Mouse (Mus musculus) heart, embryonic 15.5 days (tissue): ENCODE measurements around the gene Cars2. TPM values are rescaled to one million over a fixed set of nuclear protein-coding genes. Genes with fewer than 3 reads are reported as not detected.
"Not testable (repeated sequence)": the region's sequence is repeated elsewhere in the genome, so short reads cannot be mapped to it uniquely, and the experiment has no call there.

Source experiments
- ATAC-seq: fragments of 200-750 bp; cut with Nextera tagmentation; replicated peaks from 2 replicates; pipeline ENCODE4 v1.8.0; 2017; ENCODE audit warnings: low read depth, moderate TSS enrichment; ENCODE audit not compliant: insufficient number of reproducible peaks, insufficient read depth, low FRiP score
- H3K27ac ChIP-seq: fragments of 300-500 bp; sonication (generic); 2 replicates; pipeline ENCODE4 v1.5.1; 2015; ENCODE audit warnings: mild to moderate bottlenecking, inconsistent platforms
- H3K27me3 ChIP-seq: fragments of 300-500 bp; sonication (generic); 2 replicates; pipeline ENCODE4 v1.6.1; 2015; ENCODE audit warnings: inconsistent platforms
- H3K36me3 ChIP-seq: fragments of 300-500 bp; sonication (generic); 2 replicates; pipeline ENCODE4 v1.6.1; 2015; ENCODE audit warnings: mild to moderate bottlenecking, inconsistent platforms
- H3K4me1 ChIP-seq: fragments of 300-500 bp; sonication (generic); replicated peaks from 2 replicates; pipeline ENCODE4 v1.6.1; 2015; ENCODE audit warnings: inconsistent platforms
- H3K4me2 ChIP-seq: fragments of 300-500 bp; sonication (generic); 2 replicates; pipeline ENCODE4 v1.6.1; 2015; ENCODE audit warnings: inconsistent platforms, mild to moderate bottlenecking, moderate library complexity
- H3K4me3 ChIP-seq: fragments of 300-500 bp; sonication (generic); 2 replicates; pipeline ENCODE4 v1.5.1; 2015; ENCODE audit warnings: mild to moderate bottlenecking, inconsistent platforms
- H3K9ac ChIP-seq: fragments of 300-500 bp; sonication (generic); 2 replicates; pipeline ENCODE4 v1.6.1; 2015; ENCODE audit warnings: mild to moderate bottlenecking, inconsistent platforms
- H3K9me3 ChIP-seq: fragments of 300-500 bp; sonication (generic); replicated peaks from 2 replicates; pipeline ENCODE4 v1.6.1; 2016; ENCODE audit warnings: inconsistent platforms
- WGBS: fragments of 180-500 bp; shearing (Covaris S2); methylation state at CpG from one replicate; pipeline ENCODE4 v1.1.7; 2015; ENCODE audit warnings: mixed read lengths; 5-methylcytosine and 5-hydroxymethylcytosine counted together
- polyA plus RNA-seq: library from polyadenylated mRNA; unstranded; fragments of >200 nt; fragmentation: Nextera tagmentation; extraction: Ambion mirVana; gene quantifications from 2 replicates; pipeline ENCODE4 v1.2.1, GENCODE M21; 2015

The Cars2 gene
- polyA plus RNA-seq, 1 experiment from 2014 or later: 26.2 TPM

GRCm38 (mm10) chr8:11471309-11471708 lies 79.3 kb downstream of the Cars2 start:
- 56% methylated on average over 8 of the region's 8 CpGs for WGBS
- H3K9me3 ChIP-seq: no peaks in the 10 kb centered on the region
- 0 out of 2 replicates have a peak, but pooled peaks cover 3% of the 10 kb centered on the region for H3K27me3 ChIP-seq
- no peak overlapping the region for H3K9ac ChIP-seq
- H3K4me3 ChIP-seq: no peak overlapping the region
- ATAC-seq: no peak
- H3K36me3 ChIP-seq: peaks cover 12% of the 10 kb centered on the region; the same call in 1 of the 2 replicates
- H3K4me1 ChIP-seq: peaks cover 48% of the 10 kb centered on the region
- 0 out of 2 replicates have a peak overlapping the region, but pooled peaks have one; percentile 13 for H3K27ac ChIP-seq
- H3K4me2 ChIP-seq: no peak overlapping the region

- WGBS: 80% methylated on average over 7 of the region's 7 CpGs
- H3K4me3 ChIP-seq: no peak overlapping the region
- H3K27ac ChIP-seq: 0 out of 2 replicates have a peak overlapping the region, but pooled peaks have one; percentile 13
These were observed 79.9 kb downstream of the Cars2 start for GRCm38 (mm10) chr8:11470694-11471093.

GRCm38 (mm10) chr8:11469095-11469494 lies 81.5 kb downstream of the Cars2 start:
- Histone ChIP-seq H3K27ac (no peak overlapping the region), H3K27me3 (no peaks in the 10 kb centered on the region), H3K9me3 (no peaks in the 10 kb centered on the region), H3K4me2 (no peak overlapping the region), H3K9ac (no peak overlapping the region), H3K4me3 (no peak overlapping the region), H3K36me3 (peaks cover 12% of the 10 kb centered on the region; the same call in 1 of the 2 replicates), H3K4me1 (peaks cover 41% of the 10 kb centered on the region)
- no peak for ATAC-seq
- WGBS: 12% methylated on average over 3 of the region's 3 CpGs

More at GRCm38 (mm10) chr8:11470694-11471093, 79.9 kb downstream of the Cars2 start:
- peaks cover 12% of the 10 kb centered on the region; the same call in 1 of the 2 replicates for H3K36me3 ChIP-seq
- H3K27me3 ChIP-seq: no peaks in the 10 kb centered on the region
- H3K9ac ChIP-seq: no peak overlapping the region
- no peak overlapping the region for H3K4me2 ChIP-seq
- H3K9me3 ChIP-seq: no peaks in the 10 kb centered on the region
- ATAC-seq: no peak
- H3K4me1 ChIP-seq: peaks cover 42% of the 10 kb centered on the region

- not testable (repeated sequence) for H3K9ac ChIP-seq, H3K4me2 ChIP-seq, H3K4me3 ChIP-seq, H3K27ac ChIP-seq, H3K9me3 ChIP-seq, ATAC-seq, H3K27me3 ChIP-seq
- Histone ChIP-seq H3K36me3 (peaks cover 12% of the 10 kb centered on the region; the same call in 1 of the 2 replicates), H3K4me1 (peaks cover 42% of the 10 kb centered on the region)
- 86% methylated on average over 5 of the region's 5 CpGs for WGBS
These were observed 84.1 kb downstream of the Cars2 start for GRCm38 (mm10) chr8:11466528-11466927.

GRCm38 (mm10) chr8:11465619-11466018 lies 85.0 kb downstream of the Cars2 start:
- Histone ChIP-seq H3K4me2 (no peak overlapping the region), H3K9me3 (no peaks in the 10 kb centered on the region), H3K9ac (no peak overlapping the region), H3K4me3 (no peak overlapping the region), H3K4me1 (peaks cover 43% of the 10 kb centered on the region), H3K27ac (no peak overlapping the region), H3K36me3 (peaks cover 12% of the 10 kb centered on the region; the same call in 1 of the 2 replicates), H3K27me3 (no peaks in the 10 kb centered on the region)
- ATAC-seq: no peak
- WGBS: 85% methylated on average over 4 of the region's 4 CpGs

- no peak for ATAC-seq
- Histone ChIP-seq H3K9ac (no peak overlapping the region), H3K4me1 (peaks cover 43% of the 10 kb centered on the region), H3K36me3 (peaks cover 12% of the 10 kb centered on the region; the same call in 1 of the 2 replicates), H3K4me2 (no peak overlapping the region), H3K9me3 (no peaks in the 10 kb centered on the region), H3K27ac (no peak overlapping the region), H3K4me3 (no peak overlapping the region), H3K27me3 (no peaks in the 10 kb centered on the region)
- 71% methylated on average over 3 of the region's 3 CpGs for WGBS
These were observed 85.9 kb downstream of the Cars2 start for GRCm38 (mm10) chr8:11464707-11464964.

Other genes starting within 250 kb of the Cars2 start
- 89.8 and 106 TPM in 2 replicates for gene Col4a2, start 238.0 kb downstream of the Cars2 start, polyA plus RNA-seq
- 191 and 245 TPM in 2 replicates for gene Col4a1, start 238.0 kb downstream of the Cars2 start, polyA plus RNA-seq
- 36.1 and 37.2 TPM in 2 replicates for gene Rab20, start 72.1 kb downstream of the Cars2 start, polyA plus RNA-seq
- gene Naxd, start 53.3 kb downstream of the Cars2 start, polyA plus RNA-seq: 70.0 and 94.5 TPM in 2 replicates
- gene Ing1, start 4.8 kb upstream of the Cars2 start, polyA plus RNA-seq: 28.3 and 31.6 TPM in 2 replicates
- 57.4 and 70.0 TPM in 2 replicates for gene Ankrd10, start 85.0 kb upstream of the Cars2 start, polyA plus RNA-seq
- not detected in 2 replicates for gene 1700016D06Rik, start 150.3 kb upstream of the Cars2 start, polyA plus RNA-seq
- gene Arhgef7, start 176.9 kb upstream of the Cars2 start, polyA plus RNA-seq: 59.9 and 67.6 TPM in 2 replicates